Mouse (Mus musculus): ENCODE results near the gene Cacnb4. TPM values are rescaled to one million over a fixed set of nuclear protein-coding genes. Genes with fewer than 3 reads are reported as not detected.

Gene Cacnb4
- under 1 TPM; 0.28 to 0.42 TPM for polyA plus RNA-seq (2017; shearing (Covaris generic))

- no peak for ATAC-seq
These were observed at the start of gene Cacnb4 for GRCm38 (mm10) chr2:52676023-52676912. Cacnb4 (minus strand) TSS chr2:52676831.

GRCm38 (mm10) chr2:52720231-52721025, 43.8 kb upstream of the Cacnb4 start:
- ATAC-seq: no peak

- no peak for ATAC-seq
These were observed 40.4 kb upstream of the Cacnb4 start for GRCm38 (mm10) chr2:52717076-52717475.

- ATAC-seq: no peak
These were observed 38.9 kb upstream of the Cacnb4 start for GRCm38 (mm10) chr2:52715538-52715937.

GRCm38 (mm10) chr2:52714111-52714510, 37.5 kb upstream of the Cacnb4 start:
- no peak for ATAC-seq

- ATAC-seq: no peak
These were observed 34.2 kb upstream of the Cacnb4 start for GRCm38 (mm10) chr2:52710804-52711203.

GRCm38 (mm10) chr2:52709417-52709816, 32.8 kb upstream of the Cacnb4 start:
- no peak for ATAC-seq

- no peak for ATAC-seq
These were observed 24.9 kb upstream of the Cacnb4 start for GRCm38 (mm10) chr2:52701368-52702036.

GRCm38 (mm10) chr2:52700352-52700751, 23.7 kb upstream of the Cacnb4 start:
- ATAC-seq: no peak

- ATAC-seq: no peak
These were observed 18.0 kb upstream of the Cacnb4 start for GRCm38 (mm10) chr2:52694604-52695003.

GRCm38 (mm10) chr2:52691745-52692144, 15.1 kb upstream of the Cacnb4 start:
- no peak for ATAC-seq

- ATAC-seq: no peak
These were observed 10.0 kb upstream of the Cacnb4 start for GRCm38 (mm10) chr2:52686601-52687000.

GRCm38 (mm10) chr2:52677589-52677988, 958 bp upstream of the Cacnb4 start:
- no peak for ATAC-seq

GRCm38 (mm10) chr2:52676913-52677303, 277 bp upstream of the Cacnb4 start:
- ATAC-seq: no peak

- no peak for ATAC-seq
These were observed 1.2 kb downstream of the Cacnb4 start for GRCm38 (mm10) chr2:52675278-52675987.

GRCm38 (mm10) chr2:52674886-52675277, 1.7 kb downstream of the Cacnb4 start:
- no peak for ATAC-seq

GRCm38 (mm10) chr2:52673172-52673571, 3.5 kb downstream of the Cacnb4 start:
- no peak for ATAC-seq

GRCm38 (mm10) chr2:52670733-52671132, 5.9 kb downstream of the Cacnb4 start:
- no peak for ATAC-seq

GRCm38 (mm10) chr2:52668480-52668879, 8.2 kb downstream of the Cacnb4 start:
- ATAC-seq: no peak

GRCm38 (mm10) chr2:52656722-52657121, 19.9 kb downstream of the Cacnb4 start:
- ATAC-seq: no peak

- ATAC-seq: no peak
These were observed 22.1 kb downstream of the Cacnb4 start for GRCm38 (mm10) chr2:52654541-52654940.

GRCm38 (mm10) chr2:52651547-52651946, 25.1 kb downstream of the Cacnb4 start:
- no peak for ATAC-seq

All from CD4-positive, CD25-positive, alpha-beta regulatory T cell, adult 4 months (primary cell).